In the genomic region with DNA sequence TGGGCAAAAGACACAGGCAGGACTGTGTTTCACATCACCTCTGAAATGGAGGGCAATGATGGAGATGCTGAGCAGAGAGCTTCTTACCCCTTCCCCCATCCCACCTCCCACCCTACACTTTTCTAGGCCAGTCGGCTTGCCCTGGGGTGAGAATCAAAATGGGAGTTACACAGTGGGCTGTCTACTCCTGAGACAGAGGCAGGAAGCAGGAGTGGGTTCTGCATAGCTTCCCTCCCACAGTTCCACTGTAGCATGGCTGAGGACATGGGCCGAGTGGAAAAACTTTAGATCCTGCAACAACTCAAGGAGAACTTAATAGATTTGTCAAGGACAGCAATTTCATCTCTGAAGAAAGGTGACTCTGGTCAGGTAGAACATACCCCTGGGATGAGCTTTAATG, we compare ENCODE assay signal across 10 mouse cellular contexts.
DNase-seq lines count a peak whose midpoint lies in the region; ATAC-seq and TF ChIP-seq lines count a peak whose summit lies in the region.
"Had no signal": no experiment of that assay in that cellular context is flagged by ENCODE, and none has a peak within 500 bp of the region (broad histone marks: within the 10 kb centered on the region; RNA-seq: fewer than 3 reads in every experiment).

No protein-coding gene starts in this region.

- H3K27ac ChIP-seq in kidney, postnatal 0 days: peak overlapping the region; percentile 62; the same call in 1 of the 2 replicates
- no peak overlapping the region for H3K27ac ChIP-seq in stomach, embryonic 16.5 days (ENCODE audit: low read length)
- H3K27ac ChIP-seq in stomach, postnatal 0 days (replicated peaks): no peak overlapping the region
- H3K27ac ChIP-seq: liver, embryonic 14.5 days had no signal

- H3K4me2 ChIP-seq in kidney, postnatal 0 days (ENCODE audit: low read length): no peak overlapping the region
- H3K4me2 ChIP-seq in stomach, embryonic 16.5 days (ENCODE audit: low read depth, low read length): no peak overlapping the region
- no peak overlapping the region for H3K4me2 ChIP-seq in stomach, postnatal 0 days (replicated peaks; ENCODE audit: low read depth)
- H3K4me2 ChIP-seq: heart, embryonic 12.5 days had no signal

- TF ChIP-seq CTCF in kidney, postnatal 0 days (IDR thresholded peaks at IDR 0.05; ENCODE audit: low read depth): no peak
- TF ChIP-seq CTCF in stomach, postnatal 0 days (IDR thresholded peaks at IDR 0.05; ENCODE audit: low read depth): no peak

- H3K4me1 ChIP-seq in kidney, postnatal 0 days (replicated peaks; ENCODE audit: insufficient read depth, low read length): 0 out of 2 replicates have a peak, but pooled peaks cover 5% of the 10 kb centered on the region
- no peaks in the 10 kb centered on the region for H3K4me1 ChIP-seq in stomach, embryonic 16.5 days (ENCODE audit: control insufficient read depth, insufficient read depth, low read length)
- H3K4me1 ChIP-seq in stomach, postnatal 0 days (replicated peaks; ENCODE audit: control insufficient read depth, insufficient read depth): no peaks in the 10 kb centered on the region
- H3K4me1 ChIP-seq: heart, embryonic 12.5 days had no signal

- H3K36me3 ChIP-seq in kidney, postnatal 0 days (ENCODE audit: insufficient read depth, low read length): no peaks in the 10 kb centered on the region
- no peaks in the 10 kb centered on the region for H3K36me3 ChIP-seq in stomach, embryonic 16.5 days (ENCODE audit: control insufficient read depth, insufficient read depth, low read length)
- no peaks in the 10 kb centered on the region for H3K36me3 ChIP-seq in stomach, postnatal 0 days (ENCODE audit: control insufficient read depth, insufficient read depth, low read length)
- H3K36me3 ChIP-seq: heart, embryonic 12.5 days had no signal

- no peak for ATAC-seq in kidney, postnatal 0 days (replicated peaks; ENCODE audit: low FRiP score, low read depth)
- peak; percentile 25; the same call in 1 of the 2 replicates for ATAC-seq in stomach, embryonic 16.5 days (ENCODE audit: insufficient read depth, low FRiP score)
- ATAC-seq in stomach, postnatal 0 days (ENCODE audit: low FRiP score, low TSS enrichment): no peak

- no peak overlapping the region for H3K9ac ChIP-seq in kidney, postnatal 0 days (ENCODE audit: low read depth, low read length)
- no peak overlapping the region for H3K9ac ChIP-seq in stomach, embryonic 16.5 days (ENCODE audit: low read length)
- H3K9ac ChIP-seq in stomach, postnatal 0 days (ENCODE audit: low read length): no peak overlapping the region
- H3K9ac ChIP-seq: heart, embryonic 12.5 days; liver, embryonic 14.5 days had no signal

- TF ChIP-seq EP300 in stomach, postnatal 0 days (optimal IDR thresholded peaks at IDR 0.05): no peak

- H3K4me3 ChIP-seq in kidney, postnatal 0 days (replicated peaks; ENCODE audit: low read depth, low read length): no peak overlapping the region
- no peak overlapping the region for H3K4me3 ChIP-seq in stomach, embryonic 16.5 days (replicated peaks; ENCODE audit: low read length)
- no peak overlapping the region for H3K4me3 ChIP-seq in stomach, postnatal 0 days (ENCODE audit: low read depth, low read length)
- H3K4me3 ChIP-seq: heart, embryonic 12.5 days had no signal

- no peaks in the 10 kb centered on the region for H3K9me3 ChIP-seq in kidney, postnatal 0 days (replicated peaks; ENCODE audit: low read length)
- H3K9me3 ChIP-seq in stomach, embryonic 16.5 days (replicated peaks; ENCODE audit: control insufficient read depth, low read length): no peaks in the 10 kb centered on the region
- no peaks in the 10 kb centered on the region for H3K9me3 ChIP-seq in stomach, postnatal 0 days (ENCODE audit: control insufficient read depth, low read length)
- H3K9me3 ChIP-seq: heart, embryonic 12.5 days had no signal

- peak; percentile 78 for DNase-seq in heart, adult 11 months
- no peak for DNase-seq in heart, postnatal 36 days
- no peak for DNase-seq in kidney, postnatal 0 days (ENCODE audit: low spot score)
- DNase-seq in kidney, postnatal 10 days: no peak
- no peak for DNase-seq in stomach, postnatal 0 days (ENCODE audit: low spot score)
- no peak for DNase-seq in right cerebral cortex, postnatal 4 days
- DNase-seq: right cerebral cortex, postnatal 25 days had no signal

- H3K27me3 ChIP-seq in kidney, postnatal 0 days (ENCODE audit: insufficient read depth, low read length): no peaks in the 10 kb centered on the region
- no peaks in the 10 kb centered on the region for H3K27me3 ChIP-seq in stomach, embryonic 16.5 days (ENCODE audit: control insufficient read depth, insufficient read depth, low read length)
- no peaks in the 10 kb centered on the region for H3K27me3 ChIP-seq in stomach, postnatal 0 days (ENCODE audit: control insufficient read depth, insufficient read depth, low read length)
- H3K27me3 ChIP-seq: heart, embryonic 12.5 days had no signal

- intact Hi-C loops in heart, postnatal 36 days (cut with DNase I): no loop called here

- WGBS in kidney, postnatal 0 days: 14% methylated on average over 2 of the region's 2 CpGs
- 67% methylated on average over 2 of the region's 2 CpGs for WGBS in stomach, embryonic 16.5 days
- WGBS in stomach, postnatal 0 days: 57% methylated on average over 2 of the region's 2 CpGs
